18 mouse cellular contexts compared by ENCODE assay signal in genomic region chr5:140566271-140566670, GRCm38 (mm10). TPM values are rescaled to one million over a fixed set of nuclear protein-coding genes. Genes with fewer than 3 reads are reported as not detected.
A peak's percentile ranks its signal among the peaks of the same experiment; 100 is the strongest.
DNase-seq lines count a peak whose midpoint lies in the region; ATAC-seq and TF ChIP-seq lines count a peak whose summit lies in the region.
"Had no signal": no experiment of that assay in that cellular context is flagged by ENCODE, and none has a peak within 500 bp of the region (broad histone marks: within the 10 kb centered on the region; RNA-seq: fewer than 3 reads in every experiment).

No protein-coding gene starts in this region.

- H3K27me3 ChIP-seq in intestine, embryonic 15.5 days (replicated peaks), result no peaks in the 10 kb centered on the region
- H3K27me3 ChIP-seq in intestine, postnatal 0 days (replicated peaks; ENCODE audit: control insufficient read depth, insufficient read depth, low read length), result no peaks in the 10 kb centered on the region
- H3K27me3 ChIP-seq in midbrain, embryonic 10.5 days (ENCODE audit: low read depth, poor library complexity, severe bottlenecking), result peaks cover 12% of the 10 kb centered on the region
- H3K27me3 ChIP-seq in midbrain, embryonic 15.5 days (replicated peaks), result no peaks in the 10 kb centered on the region
- H3K27me3 ChIP-seq in neural tube, embryonic 15.5 days (replicated peaks), result no peaks in the 10 kb centered on the region

- H3K36me3 ChIP-seq in intestine, embryonic 15.5 days, result no peaks in the 10 kb centered on the region
- H3K36me3 ChIP-seq in intestine, postnatal 0 days (ENCODE audit: control insufficient read depth, insufficient read depth), result no peaks in the 10 kb centered on the region
- H3K36me3 ChIP-seq in midbrain, embryonic 10.5 days, result no peaks in the 10 kb centered on the region
- H3K36me3 ChIP-seq in midbrain, embryonic 15.5 days (replicated peaks), result no peaks in the 10 kb centered on the region
- no peaks in the 10 kb centered on the region for H3K36me3 ChIP-seq in neural tube, embryonic 15.5 days

- H3K4me2 ChIP-seq in intestine, embryonic 15.5 days (replicated peaks), result no peak overlapping the region
- H3K4me2 ChIP-seq in intestine, postnatal 0 days (replicated peaks; ENCODE audit: low read depth), result no peak overlapping the region
- H3K4me2 ChIP-seq in midbrain, embryonic 15.5 days, result no peak overlapping the region
- H3K4me2 ChIP-seq in neural tube, embryonic 15.5 days, result no peak overlapping the region

- no peak for TF ChIP-seq CTCF in gastrocnemius, adult 2 months (IDR thresholded peaks at IDR 0.05)
- no peak for TF ChIP-seq CTCF in intestine, postnatal 0 days (IDR thresholded peaks at IDR 0.05; ENCODE audit: low read depth)

- intact Hi-C loops in gastrocnemius, adult 2 months (cut with DNase I), result no loop called here

- WGBS in intestine, embryonic 15.5 days, result 73% methylated on average over 4 of the region's 4 CpGs
- 83% methylated on average over 4 of the region's 4 CpGs for WGBS in intestine, postnatal 0 days
- WGBS in midbrain, embryonic 10.5 days, result 63% methylated on average over 4 of the region's 4 CpGs
- WGBS in midbrain, embryonic 15.5 days, result 65% methylated on average over 4 of the region's 4 CpGs
- WGBS in neural tube, embryonic 15.5 days, result 86% methylated on average over 4 of the region's 4 CpGs

- no peak overlapping the region for H3K4me3 ChIP-seq in gastrocnemius, adult 2 months
- no peak overlapping the region for H3K4me3 ChIP-seq in intestine, embryonic 15.5 days (replicated peaks)
- H3K4me3 ChIP-seq in intestine, postnatal 0 days (ENCODE audit: low read depth, low read length), result no peak overlapping the region
- H3K4me3 ChIP-seq in midbrain, embryonic 10.5 days, result 0 out of 2 replicates have a peak overlapping the region, but pooled peaks have one; percentile 27
- H3K4me3 ChIP-seq in midbrain, embryonic 15.5 days, result no peak overlapping the region
- H3K4me3 ChIP-seq in neural tube, embryonic 15.5 days (replicated peaks), result no peak overlapping the region

- H3K9ac ChIP-seq in intestine, embryonic 15.5 days, result no peak overlapping the region
- H3K9ac ChIP-seq in intestine, postnatal 0 days (ENCODE audit: low read depth, low read length), result no peak overlapping the region
- no peak overlapping the region for H3K9ac ChIP-seq in midbrain, embryonic 15.5 days
- H3K9ac ChIP-seq in neural tube, embryonic 15.5 days (replicated peaks), result no peak overlapping the region
- H3K9ac ChIP-seq: liver, embryonic 14.5 days had no signal

- no peaks in the 10 kb centered on the region for H3K9me3 ChIP-seq in intestine, embryonic 15.5 days
- H3K9me3 ChIP-seq in intestine, postnatal 0 days (ENCODE audit: control insufficient read depth), result no peaks in the 10 kb centered on the region
- H3K9me3 ChIP-seq in midbrain, embryonic 10.5 days (replicated peaks), result no peaks in the 10 kb centered on the region
- no peaks in the 10 kb centered on the region for H3K9me3 ChIP-seq in midbrain, embryonic 15.5 days
- no peaks in the 10 kb centered on the region for H3K9me3 ChIP-seq in neural tube, embryonic 15.5 days (replicated peaks)

- DNase-seq in gastrocnemius, adult 2 months, result no peak
- DNase-seq in gastrocnemius, postnatal 10 days, result no peak
- no peak for DNase-seq in midbrain, embryonic 10.5 days (ENCODE audit: low spot score)
- DNase-seq in right cerebral cortex, postnatal 25 days, result no peak
- DNase-seq: kidney, adult 11 months had no signal

- H3K27ac ChIP-seq in gastrocnemius, adult 2 months, result peak overlapping the region; percentile 35; the same call in 1 of the 2 replicates
- H3K27ac ChIP-seq in intestine, embryonic 15.5 days, result peak overlapping the region; percentile 51; the same call in 1 of the 2 replicates
- H3K27ac ChIP-seq in intestine, postnatal 0 days (ENCODE audit: low read depth, low read length), result no peak overlapping the region
- peak overlapping the region; percentile 88 for H3K27ac ChIP-seq in midbrain, embryonic 10.5 days (replicated peaks)
- no peak overlapping the region for H3K27ac ChIP-seq in midbrain, embryonic 15.5 days
- H3K27ac ChIP-seq in neural tube, embryonic 15.5 days (replicated peaks), result 0 out of 2 replicates have a peak overlapping the region, but pooled peaks have one; percentile 0

- ATAC-seq in intestine, embryonic 15.5 days, result no peak
- ATAC-seq in intestine, postnatal 0 days, result no peak
- ATAC-seq in midbrain, embryonic 15.5 days (replicated peaks), result no peak
- no peak for ATAC-seq in neural tube, embryonic 15.5 days (ENCODE audit: low FRiP score)

- peaks cover 28% of the 10 kb centered on the region for H3K4me1 ChIP-seq in intestine, embryonic 15.5 days (replicated peaks)
- H3K4me1 ChIP-seq in intestine, postnatal 0 days (replicated peaks; ENCODE audit: control insufficient read depth, insufficient read depth, low read length), result peaks cover 5% of the 10 kb centered on the region; the same call in 1 of the 2 replicates
- peaks cover 74% of the 10 kb centered on the region for H3K4me1 ChIP-seq in midbrain, embryonic 10.5 days
- H3K4me1 ChIP-seq in midbrain, embryonic 15.5 days, result peaks cover 4% of the 10 kb centered on the region
- H3K4me1 ChIP-seq in neural tube, embryonic 15.5 days, result peaks cover 23% of the 10 kb centered on the region

RNA-seq across cellular contexts. Expression of gene Grifin, which starts 1.4 kb away (rescaled TPM):
- not detected for total RNA-seq in gastrocnemius, adult 2 months (2021)
- not detected for total RNA-seq in gastrocnemius, postnatal 10 days (2021)
- 0.49 and 0.58 TPM in 2 replicates for polyA plus RNA-seq in intestine, embryonic 15.5 days (2015; fragmentation: Nextera tagmentation; extraction: Ambion mirVana)
- 1.1 and 1.5 TPM in 2 replicates for polyA plus RNA-seq in intestine, postnatal 0 days (2015; fragmentation: Nextera tagmentation; extraction: Ambion mirVana)
- polyA plus RNA-seq in midbrain, embryonic 10.5 days (2016; fragmentation: Nextera tagmentation; extraction: Ambion mirVana), result 0.62 and 0.63 TPM in 2 replicates
- 0.41 TPM in 1 of 2 replicates, not detected in the other for polyA plus RNA-seq in midbrain, embryonic 15.5 days (2015; fragmentation: Nextera tagmentation; extraction: Ambion mirVana)
- 1.6 TPM in 1 of 2 replicates, not detected in the other for polyA plus RNA-seq in neural tube, embryonic 15.5 days (2015; fragmentation: Nextera tagmentation; extraction: Ambion mirVana)
- total RNA-seq: adrenal gland, postnatal 10 days; gastrocnemius, postnatal 14 days; hematopoietic stem cell, adult 5-6 weeks; left cerebral cortex, postnatal 4 days; megakaryocyte progenitor cell, adult 5-6 weeks had no signal
- polyA plus RNA-seq: large intestine, adult 2 months; lung, postnatal 0 days; small intestine, adult 2 months had no signal

RNA-seq across cellular contexts. Expression of gene Lfng, which starts 40.8 kb away (rescaled TPM):
- total RNA-seq in gastrocnemius, adult 2 months (2021), result 1 to 10 TPM; 3.2 to 6.1 TPM
- 1 to 10 TPM; 7.1 to 9.0 TPM for total RNA-seq in gastrocnemius, postnatal 10 days (2021)
- 14.8 and 16.0 TPM in 2 replicates for polyA plus RNA-seq in intestine, embryonic 15.5 days (2015; fragmentation: Nextera tagmentation; extraction: Ambion mirVana)
- polyA plus RNA-seq in intestine, postnatal 0 days (2015; fragmentation: Nextera tagmentation; extraction: Ambion mirVana), result 7.1 and 7.3 TPM in 2 replicates
- 43.7 and 50.8 TPM in 2 replicates for polyA plus RNA-seq in midbrain, embryonic 10.5 days (2016; fragmentation: Nextera tagmentation; extraction: Ambion mirVana)
- 20.4 and 21.8 TPM in 2 replicates for polyA plus RNA-seq in midbrain, embryonic 15.5 days (2015; fragmentation: Nextera tagmentation; extraction: Ambion mirVana)
- polyA plus RNA-seq in neural tube, embryonic 15.5 days (2015; fragmentation: Nextera tagmentation; extraction: Ambion mirVana), result 16.7 and 19.4 TPM in 2 replicates

Comparison
In these comparisons a context has a peak if more than half of its experiments do, and no peak if none do; other contexts are left out.
1. H3K27ac ChIP-seq: peak in gastrocnemius, adult 2 months (single experiment), intestine, embryonic 15.5 days (single experiment), midbrain, embryonic 10.5 days (single experiment) and neural tube, embryonic 15.5 days (single experiment); none in intestine, postnatal 0 days (single experiment) and midbrain, embryonic 15.5 days (single experiment).